Mouse (Mus musculus) granulocyte monocyte progenitor cell, adult 5-6 weeks (primary cell): ENCODE results near the gene Ncoa1. TPM values are rescaled to one million over a fixed set of nuclear protein-coding genes. Genes with fewer than 3 reads are reported as not detected.

Experiments used
- ATAC-seq: replicated peaks from 2 replicates; pipeline ENCODE4 v1.8.0; 2016; ENCODE audit warnings: mild to moderate bottlenecking, moderate TSS enrichment, inconsistent platforms; ENCODE audit not compliant: poor library complexity, severe bottlenecking
- total RNA-seq, 2 experiments: library from RNA; stranded (forward) in 1 of 2; stranded (reverse) in 1 of 2; fragments of 200-712, 200-1000 nt in 1 of 2; fragments of >200 nt in 1 of 2; fragmentation: Nextera tagmentation in 1 of 2; gene quantifications; 2 replicates each; pipeline ENCODE4 v1.2.3; 2014 to 2017

The Ncoa1 gene
- total RNA-seq (2014; fragmentation: Nextera tagmentation) (14.5 and 15.6 TPM in 2 replicates), total RNA-seq (2017) (10.1 and 16.9 TPM in 2 replicates)

- ATAC-seq = peak; percentile 90
Observed at GRCm38 (mm10) chr12:4476832-4477671, at the start of gene Ncoa1. Gene Ncoa1, minus strand, starts transcription at chr12:4477182.

- ATAC-seq = no peak
Observed at GRCm38 (mm10) chr12:4524546-4524945, 47.6 kb upstream of the Ncoa1 start.

GRCm38 (mm10) chr12:4523688-4524298, 46.8 kb upstream of the Ncoa1 start:
- ATAC-seq = no peak

GRCm38 (mm10) chr12:4523208-4523607, 46.2 kb upstream of the Ncoa1 start:
- no peak for ATAC-seq

- no peak for ATAC-seq
Observed at GRCm38 (mm10) chr12:4518957-4519356, 42.0 kb upstream of the Ncoa1 start.

GRCm38 (mm10) chr12:4509591-4510061, 32.6 kb upstream of the Ncoa1 start:
- no peak for ATAC-seq

- ATAC-seq = no peak
Observed at GRCm38 (mm10) chr12:4508182-4508581, 31.2 kb upstream of the Ncoa1 start.

- ATAC-seq = no peak
Observed at GRCm38 (mm10) chr12:4507461-4507860, 30.5 kb upstream of the Ncoa1 start.

- ATAC-seq = no peak
Observed at GRCm38 (mm10) chr12:4506810-4507430, 29.9 kb upstream of the Ncoa1 start.

- peak; percentile 35; the same call in 1 of the 2 replicates for ATAC-seq
Observed at GRCm38 (mm10) chr12:4505298-4505697, 28.3 kb upstream of the Ncoa1 start.

- ATAC-seq = no peak
Observed at GRCm38 (mm10) chr12:4503673-4504326, 26.8 kb upstream of the Ncoa1 start.

- no peak for ATAC-seq
Observed at GRCm38 (mm10) chr12:4501916-4502315, 24.9 kb upstream of the Ncoa1 start.

- no peak for ATAC-seq
Observed at GRCm38 (mm10) chr12:4500516-4500915, 23.5 kb upstream of the Ncoa1 start.

- no peak for ATAC-seq
Observed at GRCm38 (mm10) chr12:4499651-4500175, 22.7 kb upstream of the Ncoa1 start.

GRCm38 (mm10) chr12:4488411-4488810, 11.4 kb upstream of the Ncoa1 start:
- ATAC-seq = no peak; the same call in 1 of the 2 replicates

GRCm38 (mm10) chr12:4483386-4483785, 6.4 kb upstream of the Ncoa1 start:
- ATAC-seq = no peak

- ATAC-seq = no peak
Observed at GRCm38 (mm10) chr12:4481687-4482086, 4.7 kb upstream of the Ncoa1 start.

GRCm38 (mm10) chr12:4480250-4480649, 3.3 kb upstream of the Ncoa1 start:
- no peak for ATAC-seq

- ATAC-seq = no peak
Observed at GRCm38 (mm10) chr12:4479171-4479881, 2.3 kb upstream of the Ncoa1 start.
